Mouse (Mus musculus): ENCODE measurements at regions not wholly inside any gene's neighbourhood (a gene's known extent, or its start where the extent isn't known, plus 50 kb on each side); places are given as distances from the start of the nearest gene placed in this dataset.

- no peaks in the 10 kb centered on the region for H3K27me3 ChIP-seq (ENCODE audit: control insufficient read depth, insufficient read depth, low read length, poor library complexity, severe bottlenecking)
- H3K27ac ChIP-seq (ENCODE audit: insufficient read depth, low read length), result no peak overlapping the region
- no peaks in the 10 kb centered on the region; the same call in 1 of the 2 replicates for H3K9me3 ChIP-seq (replicated peaks; ENCODE audit: control insufficient read depth, insufficient read depth, low read length, poor library complexity, severe bottlenecking)
- H3K9ac ChIP-seq (ENCODE audit: low read depth, poor library complexity, severe bottlenecking), result no peak overlapping the region
- TF ChIP-seq POLR2A (IDR thresholded peaks at IDR 0.05; ENCODE audit: insufficient read depth, low read length), result no peak
- TF ChIP-seq CTCF (IDR thresholded peaks at IDR 0.05; ENCODE audit: low read depth, low read length), result no peak
- no peak for TF ChIP-seq EP300 (IDR thresholded peaks at IDR 0.05; ENCODE audit: insufficient read depth, low read depth, low read length)
- no peaks in the 10 kb centered on the region for H3K36me3 ChIP-seq (ENCODE audit: control insufficient read depth, insufficient read depth, low read length, poor library complexity, severe bottlenecking)
- H3K4me3 ChIP-seq (ENCODE audit: low read depth, low read length), result no peak overlapping the region
- no peaks in the 10 kb centered on the region for H3K4me1 ChIP-seq (ENCODE audit: control insufficient read depth, insufficient read depth, low read length)
These were observed 174.4 kb downstream of the Matn1 start for GRCm38 (mm10) chr4:131118586-131118985.

GRCm38 (mm10) chr4:131119621-131120020 lies 175.4 kb downstream of the Matn1 start:
- Histone ChIP-seq H3K4me1 (ENCODE audit: control insufficient read depth, insufficient read depth, low read length) (no peaks in the 10 kb centered on the region), H3K9me3 (replicated peaks; ENCODE audit: control insufficient read depth, insufficient read depth, low read length, poor library complexity, severe bottlenecking) (no peaks in the 10 kb centered on the region; the same call in 1 of the 2 replicates)
- TF ChIP-seq CTCF (IDR thresholded peaks at IDR 0.05; ENCODE audit: low read depth, low read length), result no peak
- no peak for TF ChIP-seq EP300 (IDR thresholded peaks at IDR 0.05; ENCODE audit: insufficient read depth, low read depth, low read length)
- no peak for TF ChIP-seq POLR2A (IDR thresholded peaks at IDR 0.05; ENCODE audit: insufficient read depth, low read length)

GRCm38 (mm10) chr4:131120680-131121079 lies 176.5 kb downstream of the Matn1 start:
- H3K36me3 ChIP-seq (ENCODE audit: control insufficient read depth, insufficient read depth, low read length, poor library complexity, severe bottlenecking), result no peaks in the 10 kb centered on the region
- no peak for TF ChIP-seq POLR2A (IDR thresholded peaks at IDR 0.05; ENCODE audit: insufficient read depth, low read length)
- no peak for TF ChIP-seq EP300 (IDR thresholded peaks at IDR 0.05; ENCODE audit: insufficient read depth, low read depth, low read length)
- no peak for TF ChIP-seq CTCF (IDR thresholded peaks at IDR 0.05; ENCODE audit: low read depth, low read length)

More at GRCm38 (mm10) chr4:131119621-131120020, 175.4 kb downstream of the Matn1 start:
- Histone ChIP-seq H3K27ac (ENCODE audit: insufficient read depth, low read length) (no peak overlapping the region), H3K27me3 (ENCODE audit: control insufficient read depth, insufficient read depth, low read length, poor library complexity, severe bottlenecking) (no peaks in the 10 kb centered on the region), H3K9ac (ENCODE audit: low read depth, poor library complexity, severe bottlenecking) (no peak overlapping the region), H3K36me3 (ENCODE audit: control insufficient read depth, insufficient read depth, low read length, poor library complexity, severe bottlenecking) (no peaks in the 10 kb centered on the region), H3K4me3 (ENCODE audit: low read depth, low read length) (no peak overlapping the region)

GRCm38 (mm10) chr4:131125975-131126374 lies 181.8 kb downstream of the Matn1 start:
- no peaks in the 10 kb centered on the region for H3K27me3 ChIP-seq (ENCODE audit: control insufficient read depth, insufficient read depth, low read length, poor library complexity, severe bottlenecking)
- no peaks in the 10 kb centered on the region for H3K36me3 ChIP-seq (ENCODE audit: control insufficient read depth, insufficient read depth, low read length, poor library complexity, severe bottlenecking)
- peaks cover 4% of the 10 kb centered on the region for H3K4me1 ChIP-seq (ENCODE audit: control insufficient read depth, insufficient read depth, low read length)
- H3K9me3 ChIP-seq (replicated peaks; ENCODE audit: control insufficient read depth, insufficient read depth, low read length, poor library complexity, severe bottlenecking), result no peaks in the 10 kb centered on the region
- TF ChIP-seq POLR2A (IDR thresholded peaks at IDR 0.05; ENCODE audit: insufficient read depth, low read length) (no peak), CTCF (IDR thresholded peaks at IDR 0.05; ENCODE audit: low read depth, low read length) (no peak), EP300 (IDR thresholded peaks at IDR 0.05; ENCODE audit: insufficient read depth, low read depth, low read length) (peak; percentile 94)
- H3K27ac ChIP-seq (ENCODE audit: insufficient read depth, low read length), result no peak overlapping the region
- H3K4me3 ChIP-seq (ENCODE audit: low read depth, low read length), result no peak overlapping the region
- no peak overlapping the region for H3K9ac ChIP-seq (ENCODE audit: low read depth, poor library complexity, severe bottlenecking)

More at GRCm38 (mm10) chr4:131120680-131121079, 176.5 kb downstream of the Matn1 start:
- Histone ChIP-seq H3K9ac (ENCODE audit: low read depth, poor library complexity, severe bottlenecking) (no peak overlapping the region), H3K27me3 (ENCODE audit: control insufficient read depth, insufficient read depth, low read length, poor library complexity, severe bottlenecking) (no peaks in the 10 kb centered on the region), H3K4me3 (ENCODE audit: low read depth, low read length) (no peak overlapping the region), H3K4me1 (ENCODE audit: control insufficient read depth, insufficient read depth, low read length) (no peaks in the 10 kb centered on the region), H3K27ac (ENCODE audit: insufficient read depth, low read length) (no peak overlapping the region), H3K9me3 (replicated peaks; ENCODE audit: control insufficient read depth, insufficient read depth, low read length, poor library complexity, severe bottlenecking) (no peaks in the 10 kb centered on the region; the same call in 1 of the 2 replicates)

GRCm38 (mm10) chr4:131126901-131127300 lies 182.7 kb downstream of the Matn1 start:
- Histone ChIP-seq H3K9ac (ENCODE audit: low read depth, poor library complexity, severe bottlenecking) (no peak overlapping the region), H3K36me3 (ENCODE audit: control insufficient read depth, insufficient read depth, low read length, poor library complexity, severe bottlenecking) (no peaks in the 10 kb centered on the region), H3K27ac (ENCODE audit: insufficient read depth, low read length) (no peak overlapping the region), H3K4me3 (ENCODE audit: low read depth, low read length) (no peak overlapping the region), H3K4me1 (ENCODE audit: control insufficient read depth, insufficient read depth, low read length) (peaks cover 4% of the 10 kb centered on the region), H3K27me3 (ENCODE audit: control insufficient read depth, insufficient read depth, low read length, poor library complexity, severe bottlenecking) (no peaks in the 10 kb centered on the region), H3K9me3 (replicated peaks; ENCODE audit: control insufficient read depth, insufficient read depth, low read length, poor library complexity, severe bottlenecking) (no peaks in the 10 kb centered on the region)
- TF ChIP-seq CTCF (IDR thresholded peaks at IDR 0.05; ENCODE audit: low read depth, low read length), result no peak
- TF ChIP-seq EP300 (IDR thresholded peaks at IDR 0.05; ENCODE audit: insufficient read depth, low read depth, low read length), result no peak
- TF ChIP-seq POLR2A (IDR thresholded peaks at IDR 0.05; ENCODE audit: insufficient read depth, low read length), result no peak

GRCm38 (mm10) chr4:131128646-131129045 lies 184.5 kb downstream of the Matn1 start:
- H3K9me3 ChIP-seq (replicated peaks; ENCODE audit: control insufficient read depth, insufficient read depth, low read length, poor library complexity, severe bottlenecking), result no peaks in the 10 kb centered on the region
- no peak overlapping the region for H3K9ac ChIP-seq (ENCODE audit: low read depth, poor library complexity, severe bottlenecking)
- H3K27me3 ChIP-seq (ENCODE audit: control insufficient read depth, insufficient read depth, low read length, poor library complexity, severe bottlenecking), result no peaks in the 10 kb centered on the region
- H3K4me3 ChIP-seq (ENCODE audit: low read depth, low read length), result no peak overlapping the region
- no peaks in the 10 kb centered on the region for H3K36me3 ChIP-seq (ENCODE audit: control insufficient read depth, insufficient read depth, low read length, poor library complexity, severe bottlenecking)
- no peak overlapping the region for H3K27ac ChIP-seq (ENCODE audit: insufficient read depth, low read length)
- TF ChIP-seq POLR2A (IDR thresholded peaks at IDR 0.05; ENCODE audit: insufficient read depth, low read length) (no peak), CTCF (IDR thresholded peaks at IDR 0.05; ENCODE audit: low read depth, low read length) (no peak), EP300 (IDR thresholded peaks at IDR 0.05; ENCODE audit: insufficient read depth, low read depth, low read length) (no peak)
- peaks cover 4% of the 10 kb centered on the region for H3K4me1 ChIP-seq (ENCODE audit: control insufficient read depth, insufficient read depth, low read length)

All from ES-Bruce4 (cell line).